Mouse (Mus musculus) liver, embryonic 12.5 days (tissue): ENCODE results near the gene Slc25a21. TPM values are rescaled to one million over a fixed set of nuclear protein-coding genes. Genes with fewer than 3 reads are reported as not detected.

Source experiments
- ATAC-seq: fragments of 200-750 bp; cut with Nextera tagmentation; 2 replicates; pipeline ENCODE4 v1.8.0; 2017; ENCODE audit warnings: moderate number of reproducible peaks, mild to moderate bottlenecking, moderate library complexity
- H3K27ac ChIP-seq: fragments of 300-500 bp; sonication (generic); 2 replicates; pipeline ENCODE4 v1.5.1; 2016; ENCODE audit warnings: mild to moderate bottlenecking
- H3K27me3 ChIP-seq: fragments of 300-500 bp; sonication (generic); replicated peaks from 2 replicates; pipeline ENCODE4 v1.6.1; 2016; ENCODE audit warnings: mild to moderate bottlenecking, moderate library complexity
- H3K36me3 ChIP-seq: fragments of 300-500 bp; sonication (generic); 2 replicates; pipeline ENCODE4 v1.6.1; 2016; ENCODE audit warnings: mild to moderate bottlenecking, moderate library complexity
- H3K4me1 ChIP-seq: fragments of 300-500 bp; sonication (generic); 2 replicates; pipeline ENCODE4 v1.6.1; 2016
- H3K4me2 ChIP-seq: fragments of 300-500 bp; sonication (generic); 2 replicates; pipeline ENCODE4 v1.6.1; 2016; ENCODE audit warnings: mild to moderate bottlenecking, moderate library complexity
- H3K4me3 ChIP-seq: fragments of 300-500 bp; sonication (generic); 2 replicates; pipeline ENCODE4 v1.5.1; 2016; ENCODE audit warnings: mild to moderate bottlenecking, moderate library complexity
- H3K9ac ChIP-seq: fragments of 300-500 bp; sonication (generic); 2 replicates; pipeline ENCODE4 v1.6.1; 2016; ENCODE audit warnings: mild to moderate bottlenecking, moderate library complexity
- H3K9me3 ChIP-seq: fragments of 300-500 bp; sonication (generic); replicated peaks from 2 replicates; pipeline ENCODE4 v1.6.1; 2016; ENCODE audit warnings: mild to moderate bottlenecking, moderate library complexity
- WGBS: fragments of 180-500 bp; shearing (Covaris S2); methylation state at CpG from one replicate; pipeline ENCODE4 v1.1.7; 2016; ENCODE audit not compliant: insufficient replicate concordance; 5-methylcytosine and 5-hydroxymethylcytosine counted together
- polyA plus RNA-seq: library from polyadenylated mRNA; unstranded; fragments of >200 nt; fragmentation: Nextera tagmentation; extraction: Ambion mirVana; gene quantifications from 2 replicates; pipeline ENCODE4 v1.2.1, GENCODE M21; 2016

Slc25a21 gene
- polyA plus RNA-seq, 1 experiment from 2014 or later, result 30.0 TPM

- Histone ChIP-seq H3K4me3 (no peak overlapping the region), H3K27me3 (peaks cover 100% of the 10 kb centered on the region), H3K4me2 (no peak overlapping the region), H3K9me3 (no peaks in the 10 kb centered on the region), H3K27ac (no peak overlapping the region), H3K36me3 (no peaks in the 10 kb centered on the region), H3K9ac (no peak overlapping the region), H3K4me1 (peaks cover 23% of the 10 kb centered on the region)
- ATAC-seq, result no peak
- WGBS, result 3% methylated on average over 19 of the region's 19 CpGs
These were observed 504.7 kb downstream of the Slc25a21 start for GRCm38 (mm10) chr12:56692536-56692935.

GRCm38 (mm10) chr12:56691427-56692079, 505.7 kb downstream of the Slc25a21 start, which contains the start of gene Pax9:
Gene Pax9, plus strand, starts transcription at chr12:56691767.
- H3K27ac ChIP-seq, result no peak within 1 kb of the TSS
- no peaks in the 10 kb centered on the region for H3K9me3 ChIP-seq
- H3K27me3 ChIP-seq, result peaks cover 98% of the 10 kb centered on the region
- H3K4me3 ChIP-seq, result 0 out of 2 replicates have a peak within 1 kb of the TSS, but pooled peaks have one; percentile 9
- no peak within 1 kb of the TSS for H3K9ac ChIP-seq
- no peaks in the 10 kb centered on the region for H3K36me3 ChIP-seq
- peak within 1 kb of the TSS; percentile 28; the same call in 1 of the 2 replicates for H3K4me2 ChIP-seq
- under 1% methylated on average over 40 of the region's 40 CpGs for WGBS
- no peak for ATAC-seq
- peaks cover 19% of the 10 kb centered on the region for H3K4me1 ChIP-seq

GRCm38 (mm10) chr12:56691001-56691400, 506.3 kb downstream of the Slc25a21 start:
- H3K4me2 ChIP-seq, result peak overlapping the region; percentile 28; the same call in 1 of the 2 replicates
- no peak overlapping the region for H3K9ac ChIP-seq
- ATAC-seq, result no peak
- peaks cover 98% of the 10 kb centered on the region for H3K27me3 ChIP-seq
- peaks cover 13% of the 10 kb centered on the region for H3K4me1 ChIP-seq
- no peak overlapping the region for H3K27ac ChIP-seq
- no peaks in the 10 kb centered on the region for H3K9me3 ChIP-seq
- 2% methylated on average over 12 of the region's 12 CpGs for WGBS
- H3K4me3 ChIP-seq, result no peak overlapping the region
- H3K36me3 ChIP-seq, result no peaks in the 10 kb centered on the region

GRCm38 (mm10) chr12:56690366-56690765, 506.9 kb downstream of the Slc25a21 start:
- ATAC-seq, result no peak

GRCm38 (mm10) chr12:56689736-56690135, 507.5 kb downstream of the Slc25a21 start:
- H3K4me2 ChIP-seq, result no peak overlapping the region
- H3K27ac ChIP-seq, result no peak overlapping the region
- H3K27me3 ChIP-seq, result peaks cover 95% of the 10 kb centered on the region
- no peaks in the 10 kb centered on the region for H3K9me3 ChIP-seq
- ATAC-seq, result no peak
- H3K4me3 ChIP-seq, result no peak overlapping the region
- WGBS, result under 1% methylated on average over 25 of the region's 25 CpGs
- H3K9ac ChIP-seq, result no peak overlapping the region
- 0 out of 2 replicates have a peak, but pooled peaks cover 5% of the 10 kb centered on the region for H3K4me1 ChIP-seq
- no peaks in the 10 kb centered on the region for H3K36me3 ChIP-seq

More at GRCm38 (mm10) chr12:56690366-56690765, 506.9 kb downstream of the Slc25a21 start:
- H3K4me3 ChIP-seq, result no peak overlapping the region
- H3K9ac ChIP-seq, result no peak overlapping the region
- 5% methylated on average over 16 of the region's 16 CpGs for WGBS
- no peaks in the 10 kb centered on the region for H3K9me3 ChIP-seq
- peaks cover 96% of the 10 kb centered on the region for H3K27me3 ChIP-seq
- H3K27ac ChIP-seq, result no peak overlapping the region
- H3K36me3 ChIP-seq, result no peaks in the 10 kb centered on the region
- 0 out of 2 replicates have a peak, but pooled peaks cover 7% of the 10 kb centered on the region for H3K4me1 ChIP-seq
- H3K4me2 ChIP-seq, result no peak overlapping the region

- H3K27ac ChIP-seq, result no peak overlapping the region
- H3K9me3 ChIP-seq, result no peaks in the 10 kb centered on the region
- H3K4me3 ChIP-seq, result no peak overlapping the region
- H3K9ac ChIP-seq, result no peak overlapping the region
- H3K27me3 ChIP-seq, result peaks cover 94% of the 10 kb centered on the region
- H3K36me3 ChIP-seq, result no peaks in the 10 kb centered on the region
- 5% methylated on average over 10 of the region's 10 CpGs for WGBS
- 0 out of 2 replicates have a peak, but pooled peaks cover 5% of the 10 kb centered on the region for H3K4me1 ChIP-seq
- no peak for ATAC-seq
- H3K4me2 ChIP-seq, result no peak overlapping the region
These were observed 507.9 kb downstream of the Slc25a21 start for GRCm38 (mm10) chr12:56689331-56689730.

- 3% methylated on average over 8 of the region's 8 CpGs for WGBS
- no peak overlapping the region for H3K4me2 ChIP-seq
- no peak overlapping the region for H3K9ac ChIP-seq
- H3K4me3 ChIP-seq, result no peak overlapping the region
- no peak overlapping the region for H3K27ac ChIP-seq
- no peak for ATAC-seq
- no peaks in the 10 kb centered on the region for H3K9me3 ChIP-seq
- H3K36me3 ChIP-seq, result no peaks in the 10 kb centered on the region
- peaks cover 94% of the 10 kb centered on the region for H3K27me3 ChIP-seq
- H3K4me1 ChIP-seq, result 0 out of 2 replicates have a peak, but pooled peaks cover 5% of the 10 kb centered on the region
These were observed 508.4 kb downstream of the Slc25a21 start for GRCm38 (mm10) chr12:56688920-56689319.

GRCm38 (mm10) chr12:56688482-56688840, 508.8 kb downstream of the Slc25a21 start:
- Histone ChIP-seq H3K9ac (no peak overlapping the region), H3K36me3 (no peaks in the 10 kb centered on the region), H3K9me3 (no peaks in the 10 kb centered on the region), H3K4me3 (no peak overlapping the region), H3K4me2 (no peak overlapping the region), H3K27ac (no peak overlapping the region), H3K27me3 (peaks cover 94% of the 10 kb centered on the region), H3K4me1 (0 out of 2 replicates have a peak, but pooled peaks cover 5% of the 10 kb centered on the region)
- 2% methylated on average over 10 of the region's 10 CpGs for WGBS
- no peak for ATAC-seq

- H3K9me3 ChIP-seq, result no peaks in the 10 kb centered on the region
- H3K36me3 ChIP-seq, result no peaks in the 10 kb centered on the region
- H3K27me3 ChIP-seq, result peaks cover 94% of the 10 kb centered on the region
- 7% methylated on average over 15 of the region's 15 CpGs for WGBS
- no peak overlapping the region for H3K4me3 ChIP-seq
- no peak overlapping the region for H3K9ac ChIP-seq
- no peak overlapping the region for H3K27ac ChIP-seq
- H3K4me2 ChIP-seq, result no peak overlapping the region
- 0 out of 2 replicates have a peak, but pooled peaks cover 5% of the 10 kb centered on the region for H3K4me1 ChIP-seq
- no peak for ATAC-seq
These were observed 509.4 kb downstream of the Slc25a21 start for GRCm38 (mm10) chr12:56687640-56688481.

- Histone ChIP-seq H3K9me3 (no peaks in the 10 kb centered on the region), H3K36me3 (no peaks in the 10 kb centered on the region), H3K9ac (no peak overlapping the region), H3K27me3 (peaks cover 87% of the 10 kb centered on the region), H3K4me2 (peak overlapping the region; percentile 44), H3K4me3 (no peak overlapping the region), H3K4me1 (0 out of 2 replicates have a peak, but pooled peaks cover 6% of the 10 kb centered on the region), H3K27ac (no peak overlapping the region)
- no peak; the same call in 1 of the 2 replicates for ATAC-seq
- 4% methylated on average over 38 of the region's 38 CpGs for WGBS
These were observed 516.0 kb downstream of the Slc25a21 start for GRCm38 (mm10) chr12:56681096-56681811.

- H3K27ac ChIP-seq, result no peak overlapping the region
- H3K9ac ChIP-seq, result no peak overlapping the region
- peaks cover 70% of the 10 kb centered on the region for H3K27me3 ChIP-seq
- no peak overlapping the region for H3K4me3 ChIP-seq
- ATAC-seq, result no peak
- H3K4me2 ChIP-seq, result no peak overlapping the region
- 0 out of 2 replicates have a peak, but pooled peaks cover 6% of the 10 kb centered on the region for H3K4me1 ChIP-seq
- H3K9me3 ChIP-seq, result no peaks in the 10 kb centered on the region
- 12% methylated on average over 7 of the region's 7 CpGs for WGBS
- H3K36me3 ChIP-seq, result no peaks in the 10 kb centered on the region
These were observed 519.7 kb downstream of the Slc25a21 start for GRCm38 (mm10) chr12:56677620-56678019.
